Mouse (Mus musculus): ENCODE measurements around the gene Rims1. TPM values are rescaled to one million over a fixed set of nuclear protein-coding genes. Genes with fewer than 3 reads are reported as not detected.

Rims1 gene
- total RNA-seq, 2 experiments from 2014 or later = 237 to 269 TPM

DNA sequence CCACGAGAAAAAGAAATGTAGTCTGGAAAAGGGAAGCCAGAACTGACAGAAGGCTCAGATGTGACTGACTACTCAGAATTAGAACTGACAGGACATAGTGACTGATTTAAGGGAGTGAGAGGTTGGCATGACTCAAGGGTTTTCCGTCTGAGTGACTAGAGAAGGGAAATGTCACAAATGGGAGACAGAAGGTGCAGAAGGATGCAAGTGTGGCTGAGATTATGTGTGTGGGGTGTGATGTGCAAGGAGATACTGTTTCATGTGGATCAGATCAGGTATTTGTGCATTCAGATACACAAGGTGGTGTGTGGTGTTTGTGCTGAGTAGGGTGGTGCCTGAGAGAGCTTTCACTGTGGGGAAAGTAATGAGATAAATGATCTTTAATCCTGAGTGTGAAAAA, 96.3 kb downstream of the Rims1 start:
- DNase-seq (ENCODE audit: extremely low spot score in 1 of 2, low spot score in 1 of 2) = no peak

DNA sequence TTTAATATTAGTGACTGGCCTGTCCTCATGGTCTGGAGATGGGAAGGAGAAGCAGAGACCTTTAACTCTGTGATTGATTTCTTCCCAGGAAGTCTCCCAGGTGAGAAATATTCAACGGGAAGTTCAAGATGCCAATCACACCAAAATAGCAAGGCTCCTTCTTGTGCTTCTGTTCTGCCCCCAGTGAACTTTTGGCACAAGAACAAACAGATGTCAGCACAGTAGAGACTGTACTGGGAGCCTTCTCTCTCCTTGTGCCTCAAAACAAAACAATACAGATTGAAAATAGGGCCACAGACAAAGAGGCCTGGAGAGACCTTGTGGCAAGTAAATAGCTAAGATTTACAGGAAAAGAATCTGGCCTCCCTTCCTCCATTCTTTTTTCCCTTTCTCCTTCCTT, 110.7 kb downstream of the Rims1 start:
- DNase-seq (ENCODE audit: extremely low spot score in 1 of 2, low spot score in 1 of 2) = no peak

- DNase-seq (ENCODE audit: extremely low spot score in 1 of 2, low spot score in 1 of 2) = no peak
Observed at GRCm38 (mm10) chr1:22694514-22694913, 111.3 kb downstream of the Rims1 start.

DNA sequence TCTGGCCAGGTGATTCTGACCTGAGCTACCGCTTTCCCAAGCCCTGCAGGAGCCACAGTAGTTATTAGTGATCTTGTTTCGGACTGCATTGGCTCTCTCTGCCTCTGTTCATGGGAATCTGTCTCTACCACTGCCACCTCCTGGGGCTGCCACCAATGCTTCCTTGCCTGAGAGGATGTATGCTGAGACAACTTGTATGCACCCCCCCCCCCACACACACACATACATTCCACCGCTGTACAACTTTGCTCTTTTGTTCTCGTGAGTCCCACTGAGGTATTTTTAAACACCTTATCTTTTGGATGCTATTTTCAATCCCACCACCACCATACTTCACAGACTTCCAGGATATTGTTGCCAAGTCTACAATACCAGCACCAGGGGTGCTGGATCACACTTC, 122.3 kb downstream of the Rims1 start:
- no peak for DNase-seq (ENCODE audit: extremely low spot score in 1 of 2, low spot score in 1 of 2)

DNA sequence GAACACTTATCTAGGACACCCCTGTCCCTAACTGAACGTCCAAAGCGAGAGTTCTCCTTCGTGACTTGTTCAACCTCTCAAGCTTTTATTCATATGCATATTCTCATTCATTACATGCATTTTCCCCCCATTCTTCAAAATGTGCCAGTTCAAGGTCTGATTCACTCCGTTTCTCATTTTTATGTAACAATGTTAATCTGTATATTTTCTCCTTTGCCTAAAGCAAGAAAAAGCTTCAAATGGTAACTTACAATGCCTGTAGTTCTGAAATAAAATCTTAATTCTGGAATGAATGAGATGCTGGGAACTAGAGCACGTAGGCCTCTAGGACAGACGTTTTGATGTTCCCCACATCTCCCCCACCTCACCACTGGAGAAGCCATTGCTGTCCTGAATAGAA, 141.6 kb downstream of the Rims1 start:
- DNase-seq (ENCODE audit: extremely low spot score in 1 of 2, low spot score in 1 of 2) = no peak

GRCm38 (mm10) chr1:22661825-22662224, 144.0 kb downstream of the Rims1 start:
- DNase-seq (ENCODE audit: extremely low spot score in 1 of 2, low spot score in 1 of 2) = no peak

DNA sequence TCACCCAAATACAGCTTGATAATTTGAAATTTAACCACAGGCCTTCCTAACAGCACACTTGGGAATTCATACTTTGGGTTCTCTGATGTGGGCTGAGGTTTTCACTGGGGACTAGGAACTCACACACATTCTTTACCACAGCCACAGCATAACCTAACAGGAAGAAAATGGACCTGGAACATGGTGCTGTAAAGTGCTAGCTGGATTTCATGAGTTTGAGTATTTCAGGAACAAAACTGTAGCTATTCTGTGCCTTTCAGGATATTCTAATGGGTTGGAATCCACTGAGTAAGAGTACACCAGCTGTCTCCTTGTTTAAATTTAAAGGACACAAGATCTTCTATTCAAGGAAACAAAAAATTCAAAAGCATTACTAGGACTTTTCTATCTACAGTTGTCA, 149.8 kb downstream of the Rims1 start:
- DNase-seq (ENCODE audit: extremely low spot score in 1 of 2, low spot score in 1 of 2) = no peak

DNA sequence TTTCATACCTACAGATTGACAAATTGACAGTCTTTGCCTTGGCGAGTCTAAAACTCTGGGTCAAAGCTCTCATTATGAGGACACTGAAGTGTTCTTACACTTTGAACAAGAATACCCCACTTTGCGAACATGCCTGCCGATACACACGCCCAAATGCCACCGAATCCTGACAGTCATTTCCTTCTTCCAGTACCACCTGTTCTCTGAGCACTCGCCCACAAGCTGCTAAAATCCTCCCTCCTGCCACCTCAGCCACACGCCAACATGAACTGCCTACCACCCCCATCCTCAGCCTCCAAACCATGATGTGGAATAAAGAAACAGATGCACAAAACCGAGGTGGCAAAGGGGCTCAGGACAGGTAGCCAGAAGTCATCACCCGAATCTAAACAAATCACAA, 150.9 kb downstream of the Rims1 start:
- no peak for DNase-seq (ENCODE audit: extremely low spot score in 1 of 2, low spot score in 1 of 2)

GRCm38 (mm10) chr1:22650588-22650987, 155.2 kb downstream of the Rims1 start:
- DNase-seq (ENCODE audit: extremely low spot score in 1 of 2, low spot score in 1 of 2) = no peak

DNA sequence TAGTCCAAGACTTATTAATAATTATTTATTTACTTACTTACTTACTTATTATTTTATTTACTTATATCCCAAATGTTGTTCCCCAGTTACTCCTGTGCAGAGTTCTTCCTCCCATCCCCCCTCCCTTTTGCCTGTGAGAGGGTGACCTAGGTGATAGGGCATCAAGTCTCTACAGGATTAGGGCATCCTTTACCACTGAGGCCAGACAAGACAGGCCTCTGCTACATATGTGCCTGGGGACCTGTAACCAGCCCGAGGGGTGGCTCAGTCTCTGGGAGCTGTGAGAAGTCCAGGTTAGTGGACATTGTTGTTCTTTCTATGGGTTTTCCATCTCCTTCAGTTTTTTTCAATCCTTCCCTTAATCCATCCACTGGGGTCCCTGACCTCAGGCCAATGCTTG, 156.4 kb downstream of the Rims1 start:
- no peak for DNase-seq (ENCODE audit: extremely low spot score in 1 of 2, low spot score in 1 of 2)

DNA sequence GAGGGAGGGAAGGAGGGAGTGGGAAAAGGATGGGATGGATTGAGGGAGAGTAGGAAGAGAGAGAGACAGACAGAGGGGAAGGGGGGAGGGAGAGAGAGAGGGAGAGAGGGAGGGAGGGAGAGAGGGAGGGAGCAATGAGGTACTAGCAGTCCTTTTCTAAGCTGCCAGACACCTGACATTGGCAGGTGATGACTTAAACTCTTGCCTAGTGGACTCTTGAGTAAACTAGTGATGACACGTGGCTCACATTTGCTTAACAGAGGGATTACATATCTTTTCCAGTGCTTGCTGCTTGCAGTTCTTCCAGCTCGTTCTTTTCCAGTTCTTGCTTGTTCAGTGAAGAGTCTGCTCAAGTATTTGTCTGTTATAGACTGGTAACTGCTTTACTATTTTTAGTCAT, 160.5 kb downstream of the Rims1 start:
- DNase-seq (ENCODE audit: extremely low spot score in 1 of 2, low spot score in 1 of 2) = no peak

- DNase-seq (ENCODE audit: extremely low spot score in 1 of 2, low spot score in 1 of 2) = no peak
Observed at GRCm38 (mm10) chr1:22640568-22640967, 165.2 kb downstream of the Rims1 start.

- no peak for DNase-seq (ENCODE audit: extremely low spot score in 1 of 2, low spot score in 1 of 2)
Observed at GRCm38 (mm10) chr1:22639702-22640101, 166.1 kb downstream of the Rims1 start.

GRCm38 (mm10) chr1:22633871-22634270, 171.9 kb downstream of the Rims1 start:
- DNase-seq (ENCODE audit: extremely low spot score in 1 of 2, low spot score in 1 of 2) = no peak

GRCm38 (mm10) chr1:22632551-22632950, 173.2 kb downstream of the Rims1 start:
- no peak for DNase-seq (ENCODE audit: extremely low spot score in 1 of 2, low spot score in 1 of 2)

DNA sequence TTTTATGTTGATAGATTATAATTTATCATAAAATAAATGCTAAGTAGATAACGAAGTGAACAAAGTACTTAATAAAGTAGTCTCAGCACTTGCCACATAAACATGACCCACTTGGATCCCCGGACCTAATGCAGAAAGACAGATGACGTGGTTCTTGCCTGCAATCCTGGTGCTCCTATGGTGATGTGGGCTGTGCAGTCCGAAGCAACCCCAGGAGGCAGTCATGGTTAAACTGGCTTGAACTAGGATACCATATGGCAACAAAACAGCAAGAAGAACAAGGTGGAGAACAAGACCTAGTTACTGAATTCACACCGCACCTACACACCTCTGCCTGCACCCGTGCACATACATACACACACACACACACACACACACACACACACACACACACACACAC, 173.8 kb downstream of the Rims1 start:
- no peak for DNase-seq (ENCODE audit: extremely low spot score in 1 of 2, low spot score in 1 of 2)

DNA sequence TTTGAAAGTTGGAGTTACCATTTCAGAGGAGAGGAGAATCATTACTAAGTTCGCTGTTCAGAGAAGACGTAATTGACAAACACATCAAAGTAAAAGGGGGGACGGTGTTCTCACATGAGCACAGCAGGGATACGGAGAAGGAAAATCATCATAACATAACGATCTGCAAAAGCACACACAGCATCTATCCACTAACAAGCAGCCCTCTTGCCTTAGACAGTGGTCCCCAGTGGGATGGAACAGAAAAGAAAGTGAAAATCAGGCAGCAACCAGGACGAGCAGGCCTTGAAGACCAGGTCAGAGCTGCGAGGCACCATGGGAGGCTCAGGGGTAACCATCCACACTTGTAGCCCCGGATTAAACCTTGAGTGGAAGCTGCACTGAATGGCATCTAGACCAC, 176.8 kb downstream of the Rims1 start:
- DNase-seq (ENCODE audit: extremely low spot score in 1 of 2, low spot score in 1 of 2) = no peak

GRCm38 (mm10) chr1:22627013-22627412, 178.8 kb downstream of the Rims1 start:
- no peak for DNase-seq (ENCODE audit: extremely low spot score in 1 of 2, low spot score in 1 of 2)

DNA sequence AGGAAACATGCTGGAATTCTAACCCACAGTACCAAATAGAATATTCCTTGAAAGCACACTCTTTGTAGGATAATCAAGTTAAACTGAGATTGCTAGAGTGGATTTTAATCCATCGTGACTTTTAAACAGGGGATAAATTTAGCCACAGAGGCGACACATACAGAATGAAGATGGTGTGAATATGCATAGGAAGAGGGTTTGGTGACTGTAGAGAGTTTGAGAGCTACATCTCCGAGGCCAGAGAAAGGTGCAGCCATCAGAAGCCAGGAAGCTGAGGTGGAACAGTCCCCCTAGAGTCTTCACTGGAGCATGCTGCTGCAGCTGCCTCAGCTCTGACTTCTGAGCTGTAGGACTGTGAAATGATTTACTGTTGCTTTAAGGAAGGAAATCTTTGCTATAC, 179.5 kb downstream of the Rims1 start:
- DNase-seq (ENCODE audit: extremely low spot score in 1 of 2, low spot score in 1 of 2) = no peak

DNA sequence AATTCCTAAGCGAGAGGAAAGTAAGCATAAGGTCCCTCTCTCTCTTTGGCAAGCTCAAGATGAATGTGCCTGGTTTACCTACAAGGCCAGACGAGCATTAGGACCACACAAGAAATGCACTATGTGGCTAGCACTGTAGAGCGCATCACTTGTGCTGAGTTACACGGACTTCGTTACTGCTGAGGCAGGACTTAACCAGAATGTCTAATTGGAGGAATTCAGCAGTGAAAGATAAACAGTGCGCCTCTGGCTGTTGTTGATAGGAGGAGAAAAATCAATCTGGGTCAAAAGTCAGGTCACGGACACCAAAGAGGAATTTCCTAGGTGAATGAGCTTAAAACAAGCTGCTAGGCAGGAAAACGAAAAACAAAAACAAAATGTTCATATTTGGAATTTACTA, 185.0 kb downstream of the Rims1 start:
- no peak for DNase-seq (ENCODE audit: extremely low spot score in 1 of 2, low spot score in 1 of 2)

DNA sequence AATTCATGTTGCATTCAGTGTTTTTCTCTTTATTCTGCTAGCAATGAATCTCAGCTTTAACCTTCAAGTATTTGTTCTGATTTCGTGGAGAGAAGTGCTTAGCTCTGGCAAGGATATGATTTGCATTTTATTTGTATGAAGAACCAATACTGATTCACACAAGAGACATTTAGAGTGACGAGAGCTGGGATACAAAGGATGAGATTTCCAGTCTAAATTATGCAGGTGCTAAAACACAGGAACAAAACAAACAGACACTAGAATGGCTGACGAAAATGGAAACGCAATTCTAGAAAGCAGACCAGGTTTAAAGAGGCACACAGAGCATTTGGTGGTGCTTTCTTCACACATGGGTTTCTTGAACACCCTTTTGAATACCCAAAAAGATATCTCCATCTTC, 190.2 kb downstream of the Rims1 start:
- DNase-seq (ENCODE audit: extremely low spot score in 1 of 2, low spot score in 1 of 2) = no peak

DNA sequence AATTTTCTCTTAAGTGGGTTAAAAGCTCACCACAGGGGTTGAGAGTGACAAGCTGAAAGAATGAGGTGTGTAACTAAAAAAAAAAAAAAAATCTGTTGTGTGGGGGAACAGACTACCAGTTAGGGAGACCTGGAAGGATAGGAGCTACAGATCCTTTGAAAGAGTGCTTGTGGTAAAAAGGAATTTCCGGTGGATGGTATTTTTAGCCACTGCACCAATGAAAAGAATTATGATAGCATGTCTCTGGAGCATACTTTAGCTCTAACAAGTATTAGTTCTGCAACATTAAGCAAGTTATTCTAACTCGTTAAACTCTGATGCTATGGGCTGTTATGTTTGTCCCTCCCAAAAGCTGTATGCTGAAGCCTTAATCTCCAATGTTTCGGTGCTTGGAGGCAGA, 192.2 kb downstream of the Rims1 start:
- DNase-seq (ENCODE audit: extremely low spot score in 1 of 2, low spot score in 1 of 2) = no peak

GRCm38 (mm10) chr1:22604329-22605044, 201.3 kb downstream of the Rims1 start:
- DNase-seq (ENCODE audit: extremely low spot score in 1 of 2, low spot score in 1 of 2) = peak in 1 of 2 experiments; percentile 50
